Mouse (Mus musculus): Measurements from ENCODE around the gene Ostc. TPM values are rescaled to one million over a fixed set of nuclear protein-coding genes. Genes with fewer than 3 reads are reported as not detected.

Ostc gene
- 10 to 100 TPM; 67.1 TPM for total RNA-seq (2021)

DNA sequence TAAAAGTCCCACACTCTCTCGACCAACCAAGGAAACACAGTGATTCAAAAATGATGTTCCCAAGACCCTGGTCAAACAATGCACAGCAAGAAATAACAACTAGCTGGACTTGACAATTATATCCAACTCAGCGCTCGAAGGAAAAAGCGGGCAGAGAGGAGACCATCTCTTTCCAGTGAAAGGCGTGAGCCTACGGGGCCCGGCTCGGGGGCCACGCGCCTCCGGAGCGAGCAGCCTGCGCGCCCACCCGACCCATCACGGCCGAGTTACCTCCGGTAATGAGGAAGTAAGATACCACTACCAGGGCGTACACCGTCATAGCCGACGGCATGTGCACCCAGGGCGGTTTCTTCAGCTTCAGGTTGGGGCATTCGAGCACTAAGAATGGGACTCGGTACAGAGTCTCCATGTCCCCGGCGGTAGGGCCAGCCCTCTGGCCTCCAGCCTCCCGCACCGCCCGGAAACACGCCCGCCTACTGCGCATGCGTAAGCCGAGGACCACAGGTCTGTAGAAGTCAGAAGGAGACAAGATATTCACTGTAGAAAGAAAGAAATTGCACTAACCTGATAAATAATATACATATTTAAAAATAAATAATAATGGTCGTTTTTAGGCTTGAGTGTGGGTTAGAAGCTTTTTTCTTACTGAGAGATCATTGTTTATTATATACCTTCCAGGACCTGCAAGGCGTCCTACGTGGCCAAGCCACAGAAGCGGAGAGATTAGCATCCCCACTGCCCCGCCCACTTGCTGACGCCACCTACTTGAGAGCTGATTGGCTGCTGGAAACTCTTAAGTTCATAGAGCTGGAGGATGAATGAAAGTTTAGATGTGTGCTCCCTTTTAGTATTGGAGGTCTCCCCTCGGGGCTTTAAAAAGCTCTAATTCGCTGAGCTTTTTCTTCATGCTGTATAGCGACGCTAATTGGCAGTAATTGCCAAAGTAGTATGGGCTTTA lies at the start of gene Ostc:
Gene Ostc (minus strand): TSS at position 478 of the 958 bp plus-strand sequence.
- peak; percentile 88 to 89 for DNase-seq

DNA sequence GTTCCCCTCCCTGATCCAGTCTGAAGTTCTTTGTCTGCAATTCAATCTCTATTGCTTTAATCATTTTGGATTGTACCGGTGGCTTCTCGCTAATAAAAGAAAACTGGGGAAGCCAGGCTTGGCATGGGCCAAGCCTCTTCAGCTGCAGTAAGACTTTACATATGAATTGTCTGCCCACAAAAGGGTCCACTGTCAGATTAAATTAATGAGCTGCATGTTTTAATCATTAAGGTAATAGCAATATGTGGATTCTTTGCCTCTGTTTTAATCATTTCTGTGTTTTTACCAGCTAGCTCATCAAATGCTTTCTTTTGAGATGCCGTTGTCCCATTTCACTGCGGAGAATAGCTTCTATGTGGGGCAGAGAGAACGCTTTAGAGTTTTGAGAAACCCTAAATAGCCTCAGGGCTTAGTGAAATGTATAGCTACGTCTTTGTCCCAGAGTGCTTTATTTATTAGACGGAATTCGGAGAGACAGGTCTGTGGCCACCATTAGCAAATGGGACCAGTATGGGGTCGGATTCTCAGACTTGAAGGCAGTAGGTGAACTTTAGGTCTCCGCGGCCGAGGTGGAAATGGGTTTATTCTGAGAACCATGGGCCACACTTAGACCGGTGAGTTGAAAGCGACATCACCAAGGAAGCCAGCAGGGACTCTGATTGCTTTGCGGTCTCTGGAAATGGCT lies 49.1 kb upstream of the Ostc start:
- no peak for DNase-seq

GRCm38 (mm10) chr3:130757117-130757852 lies 48.0 kb upstream of the Ostc start:
- no peak for DNase-seq

- no peak for DNase-seq
These were observed 40.0 kb upstream of the Ostc start for GRCm38 (mm10) chr3:130749206-130749605.

GRCm38 (mm10) chr3:130746673-130747619 lies 37.7 kb upstream of the Ostc start:
- DNase-seq = no peak

GRCm38 (mm10) chr3:130737652-130738361 lies 28.6 kb upstream of the Ostc start:
- no peak for DNase-seq

DNA sequence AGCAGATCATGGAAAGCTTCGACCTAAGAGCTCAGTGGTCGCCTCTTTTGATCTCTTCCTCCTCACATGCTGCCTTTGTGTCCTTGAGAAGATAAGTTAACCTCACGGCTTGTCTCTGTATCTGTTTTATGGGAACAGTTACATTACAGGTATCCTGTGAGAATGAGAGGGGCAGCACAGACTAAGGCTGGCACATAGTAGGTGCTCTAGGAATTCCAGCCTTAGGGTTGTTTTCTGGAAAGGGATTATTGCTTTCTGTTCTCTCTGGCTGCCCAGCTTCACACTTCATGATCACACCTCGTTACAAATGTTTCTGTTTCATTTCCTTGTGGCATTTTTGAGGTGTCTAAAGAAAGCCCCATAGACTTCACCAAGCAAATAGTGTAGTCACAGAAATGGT lies 27.5 kb upstream of the Ostc start:
- no peak for DNase-seq

- peak; percentile 95 for DNase-seq
These were observed 21.0 kb upstream of the Ostc start, which contains the start of gene Rpl34 for GRCm38 (mm10) chr3:130730189-130730653. Gene Rpl34, minus strand, starts transcription at chr3:130730398.

DNA sequence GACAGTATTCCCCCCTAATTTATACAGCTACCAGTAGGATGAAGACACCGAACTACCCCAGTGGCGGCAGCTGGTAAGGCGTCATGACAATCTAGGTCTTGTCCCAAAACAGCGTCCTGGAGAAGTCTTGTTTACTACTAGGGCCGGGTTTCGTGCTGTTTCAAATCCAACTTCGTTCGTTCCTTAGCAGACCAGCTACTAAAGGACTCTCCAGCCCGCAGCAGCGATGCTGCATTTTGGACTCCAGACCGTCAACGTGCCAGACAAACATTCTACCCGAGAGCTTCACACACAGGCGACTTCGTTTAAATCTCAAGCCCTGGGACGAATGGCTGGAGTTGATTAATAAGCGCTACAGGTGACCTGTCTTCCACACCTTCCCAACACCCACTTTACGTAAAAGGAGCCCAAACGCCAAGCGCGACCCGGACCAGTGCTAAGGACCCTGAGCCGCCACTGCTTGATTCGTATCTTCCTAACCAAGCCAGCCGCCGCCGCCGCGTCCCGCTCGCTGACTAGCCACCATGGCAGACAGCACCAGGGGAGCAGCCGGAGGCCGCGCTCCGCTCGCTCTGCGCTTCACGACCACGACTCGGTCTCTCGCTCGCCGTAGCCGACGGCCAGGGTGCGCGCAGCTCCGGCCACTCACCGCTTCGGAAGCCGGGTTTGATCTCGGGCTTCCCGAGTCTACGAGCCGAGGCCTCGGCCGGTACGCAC lies 20.4 kb upstream of the Ostc start:
- DNase-seq = no peak

DNA sequence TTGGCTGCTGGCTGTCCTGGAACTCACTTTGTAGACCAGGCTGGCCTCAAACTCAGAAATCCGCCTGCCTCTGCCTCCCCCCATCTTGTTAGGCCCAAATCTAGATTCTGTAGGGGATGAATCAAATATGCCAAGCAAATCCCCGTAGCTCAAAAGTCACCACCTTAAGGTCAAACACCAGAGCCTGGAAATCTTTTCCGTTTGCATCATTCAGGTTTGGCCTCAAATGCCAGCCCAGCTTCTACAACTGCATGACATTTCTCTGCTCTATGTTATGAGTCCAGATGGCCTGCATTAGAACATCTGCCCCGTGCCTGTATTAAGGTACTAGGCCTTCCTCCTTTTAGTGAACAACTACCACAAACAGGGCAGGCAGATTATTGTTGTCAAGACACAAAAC lies 18.4 kb upstream of the Ostc start:
- DNase-seq = no peak

DNA sequence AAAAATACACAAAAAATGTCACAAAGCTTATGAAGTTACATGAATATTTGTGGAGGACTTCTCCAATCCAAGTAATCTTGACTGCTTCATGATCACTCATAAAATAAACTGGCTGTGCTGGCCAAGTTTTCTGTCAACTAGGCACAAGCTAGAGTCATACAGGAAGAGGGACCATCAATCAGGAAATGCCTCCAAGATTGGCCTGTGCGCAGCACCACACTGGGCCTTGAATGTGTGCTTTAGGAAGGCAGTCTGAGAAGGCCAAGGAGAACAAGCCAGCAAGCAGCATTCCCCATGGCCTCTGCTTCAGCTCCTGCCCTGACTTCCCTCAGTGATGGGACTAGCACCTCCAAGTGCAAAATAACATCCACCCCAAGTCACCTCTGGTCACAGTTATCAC lies 17.8 kb upstream of the Ostc start:
- DNase-seq = no peak

GRCm38 (mm10) chr3:130725718-130726117 lies 16.5 kb upstream of the Ostc start:
- no peak for DNase-seq

DNA sequence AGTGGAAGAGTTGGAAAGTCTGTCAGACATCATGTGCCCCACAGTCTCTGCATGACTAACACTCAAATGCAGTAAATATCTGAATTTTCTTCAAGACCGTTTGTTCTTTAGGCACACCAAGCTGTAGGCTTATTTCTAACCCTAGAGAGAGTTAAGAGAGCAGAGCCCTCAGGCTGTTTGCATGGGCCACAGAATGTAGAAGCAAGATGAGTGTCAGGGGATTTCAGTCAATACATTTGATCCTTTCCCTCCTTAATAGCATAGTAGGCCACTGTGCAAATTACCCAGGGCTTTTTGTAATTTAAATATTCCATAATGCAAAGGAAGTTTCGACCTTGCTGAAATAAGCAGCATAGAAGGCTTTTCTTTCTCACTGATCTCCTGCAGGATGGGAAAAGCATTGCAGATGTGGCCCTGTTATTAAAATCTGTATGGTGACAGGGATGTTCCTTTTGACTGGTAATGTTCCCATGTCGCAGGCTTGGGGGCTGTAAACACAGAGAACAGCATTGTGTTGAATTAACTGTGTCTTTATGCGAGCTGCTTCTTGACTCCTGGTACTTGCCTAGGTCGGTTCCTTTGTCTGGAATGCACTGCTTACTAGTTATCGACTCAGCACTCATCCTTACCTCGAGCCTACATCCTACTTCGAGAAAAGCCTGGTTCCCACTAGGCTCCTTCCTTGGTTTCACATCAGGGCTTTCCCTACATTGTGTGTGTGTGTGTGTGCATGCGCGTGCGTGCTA lies 13.7 kb upstream of the Ostc start:
- no peak for DNase-seq

DNA sequence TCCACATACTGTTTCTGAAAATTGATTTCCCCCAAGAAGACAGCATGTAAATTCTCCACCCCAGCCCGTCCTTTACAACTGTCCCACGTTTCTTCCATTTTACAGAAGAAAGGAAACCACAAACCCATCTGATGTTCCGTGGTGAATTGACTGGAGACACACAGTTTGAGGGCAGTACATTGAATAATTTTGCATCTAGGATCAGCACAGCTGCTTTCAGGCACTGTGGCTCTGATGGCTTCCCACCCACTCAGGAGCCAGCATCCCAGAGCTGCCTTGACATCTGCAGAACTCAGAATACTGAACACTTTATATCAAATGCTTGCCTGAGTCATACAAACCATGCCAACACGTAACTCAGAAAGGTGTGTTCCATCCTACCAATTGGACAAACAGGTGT lies 11.0 kb upstream of the Ostc start:
- DNase-seq = no peak

GRCm38 (mm10) chr3:130718871-130719270 lies 9.6 kb upstream of the Ostc start:
- DNase-seq = no peak

- no peak for DNase-seq
These were observed 7.3 kb upstream of the Ostc start for GRCm38 (mm10) chr3:130716555-130716954.

DNA sequence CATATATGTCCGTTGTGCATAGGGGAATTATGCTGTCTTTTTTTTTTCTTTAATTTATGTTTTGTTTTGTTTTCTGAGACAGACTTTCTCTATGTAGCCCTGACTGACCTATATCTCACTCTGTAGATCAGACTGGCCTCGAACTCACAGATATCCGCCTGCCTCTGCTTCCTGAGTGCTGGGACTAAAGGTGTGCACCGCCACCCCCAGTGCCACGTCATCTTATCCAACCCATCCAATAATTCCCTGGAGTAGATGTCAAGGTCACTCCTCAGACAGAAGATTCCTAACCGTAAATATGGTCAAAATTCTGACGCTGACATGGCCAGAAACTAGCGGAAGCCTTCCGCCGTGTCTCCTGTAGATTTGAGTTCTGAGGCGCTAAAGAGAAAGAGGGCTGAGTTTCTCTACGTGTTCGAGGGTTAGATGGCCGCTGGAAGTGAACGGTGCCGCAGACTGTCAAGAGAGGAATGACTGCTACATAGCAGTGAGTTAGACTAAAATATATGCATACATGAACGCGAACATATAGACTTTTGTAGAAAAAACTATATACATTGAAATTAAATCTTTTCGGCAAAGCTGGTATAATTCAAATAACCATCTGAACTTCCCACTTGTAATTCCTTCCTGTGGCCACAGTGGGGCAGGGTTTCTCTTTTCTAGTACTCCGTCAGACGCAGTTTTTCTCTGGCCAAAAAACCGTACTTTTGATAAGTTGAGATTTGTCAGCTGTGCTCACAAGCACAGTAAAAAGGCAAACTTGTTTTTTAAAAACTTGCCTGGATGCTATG lies 5.7 kb upstream of the Ostc start:
- DNase-seq = peak; percentile 33 to 66

- DNase-seq = no peak
These were observed 3.6 kb upstream of the Ostc start for GRCm38 (mm10) chr3:130712891-130713290.

DNA sequence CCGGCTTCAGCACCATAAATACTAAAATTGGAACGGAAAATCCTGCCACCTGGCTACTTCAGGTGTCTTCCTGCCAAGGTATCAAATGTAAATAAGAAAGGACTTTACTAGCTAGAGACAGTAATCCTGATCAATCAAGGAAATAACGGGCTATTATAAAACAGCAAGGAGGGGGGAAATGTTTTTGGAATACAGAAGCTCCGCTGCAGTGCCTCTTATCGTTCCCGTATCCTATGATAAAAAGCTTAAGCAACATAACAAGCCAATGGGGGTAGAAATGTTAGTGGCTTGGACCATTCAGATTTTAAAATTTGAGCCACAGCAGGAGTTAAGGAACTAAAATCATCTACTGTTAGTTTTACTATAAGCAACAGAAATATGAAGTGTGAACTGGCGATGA lies 859 bp upstream of the Ostc start:
- no peak for DNase-seq

Data from layer of hippocampus, postnatal 36 days (tissue).